Mouse (Mus musculus) right cerebral cortex, adult 2 months (tissue): Measurements from ENCODE around the gene Trim7.
"Not testable (repeated sequence)": the region's sequence is repeated elsewhere in the genome, so short reads cannot be mapped to it uniquely, and the experiment has no call there.

ENCODE experiments used
- DNase-seq, 2 experiments: peaks; one replicate each; pipeline ENCODE4 v3.0.0; 2021 to 2022; ENCODE audit warnings: low spot score in 2 of 2

Gene Trim7

DNA sequence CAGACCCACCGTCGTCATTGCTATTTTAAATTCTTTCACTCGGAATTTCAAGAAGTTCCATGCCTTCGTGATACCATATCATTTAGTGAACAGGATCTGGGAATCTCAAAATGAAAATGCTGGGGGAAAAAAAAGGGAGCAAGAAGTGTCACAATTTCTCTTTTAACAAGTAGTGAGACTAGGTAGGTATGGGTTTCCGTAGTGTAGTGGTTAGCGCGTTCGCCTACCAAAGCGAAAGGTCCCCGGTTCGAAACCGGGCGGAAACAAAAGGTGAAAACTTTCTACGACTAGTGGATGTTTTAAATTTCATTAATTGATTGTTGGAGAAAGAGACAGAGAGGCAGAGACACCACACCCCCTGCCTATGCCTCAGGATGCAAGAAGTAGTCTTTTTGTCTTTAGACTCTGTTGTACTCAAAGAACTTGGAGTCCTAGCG lies 2.4 kb upstream of the Trim7 start:
- peak; percentile 67 to 72 for DNase-seq

DNA sequence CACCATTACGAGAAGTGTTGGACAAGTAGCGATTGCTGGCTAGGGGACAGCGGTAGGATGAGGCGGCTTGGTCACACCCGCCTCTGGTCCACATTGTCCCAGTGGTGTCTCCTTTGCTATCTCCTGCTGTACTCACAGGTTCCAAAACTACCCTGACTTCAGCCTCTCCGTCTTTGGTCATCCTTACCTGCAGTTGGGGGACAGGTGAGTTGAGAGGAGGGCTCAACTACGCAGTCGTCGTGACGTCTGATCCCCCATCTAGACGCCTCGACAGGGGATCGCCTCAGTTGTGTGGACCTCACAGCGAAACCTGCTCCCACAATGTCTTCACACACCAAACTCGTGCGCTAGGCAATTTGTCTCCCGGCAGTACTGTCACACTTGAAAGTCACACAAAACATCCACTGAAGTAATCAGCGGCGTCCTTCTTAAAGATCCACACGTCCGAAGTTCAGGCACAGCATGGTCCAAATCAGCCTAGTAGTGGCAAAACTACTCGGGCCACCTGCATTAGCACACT lies 1.6 kb upstream of the Trim7 start:
- DNase-seq = no peak

DNA sequence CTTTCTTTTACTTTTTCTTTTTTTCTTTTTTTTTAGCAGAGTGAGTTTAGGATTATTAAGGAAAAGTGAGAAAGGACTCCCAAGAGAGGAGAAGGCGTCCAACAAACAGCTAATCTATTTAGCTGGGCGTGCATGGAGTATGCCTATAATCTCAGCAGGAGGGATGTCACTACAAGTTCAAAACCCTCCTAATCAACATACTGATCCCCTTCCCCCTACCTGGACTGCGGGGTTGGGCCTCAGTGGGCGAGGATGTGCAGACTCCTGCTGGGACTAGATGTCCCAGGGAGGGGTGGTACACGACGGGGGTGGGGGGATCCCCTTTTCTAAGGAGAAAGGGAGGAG lies 784 bp downstream of the Trim7 start:
- DNase-seq = no peak

DNA sequence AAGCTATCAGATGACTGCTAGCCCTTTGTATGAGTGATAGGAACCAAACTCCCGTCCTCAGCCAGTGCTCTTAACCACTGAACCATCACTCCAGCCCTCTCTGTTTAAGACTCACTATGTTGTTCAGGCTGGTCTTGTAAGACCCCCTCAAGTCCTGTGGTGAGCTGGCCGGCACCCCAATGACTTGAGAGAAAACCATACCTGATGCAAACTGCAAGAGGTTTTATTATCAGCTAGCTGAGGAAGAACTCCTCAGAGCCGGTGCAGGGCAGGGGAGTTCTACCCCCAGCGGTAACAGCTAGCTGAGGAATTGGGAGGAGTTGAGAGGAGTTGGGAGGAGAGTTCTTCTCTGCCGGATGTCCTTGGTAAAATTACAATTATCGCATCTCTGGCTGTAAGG lies 2.0 kb downstream of the Trim7 start:
- no peak for DNase-seq

DNA sequence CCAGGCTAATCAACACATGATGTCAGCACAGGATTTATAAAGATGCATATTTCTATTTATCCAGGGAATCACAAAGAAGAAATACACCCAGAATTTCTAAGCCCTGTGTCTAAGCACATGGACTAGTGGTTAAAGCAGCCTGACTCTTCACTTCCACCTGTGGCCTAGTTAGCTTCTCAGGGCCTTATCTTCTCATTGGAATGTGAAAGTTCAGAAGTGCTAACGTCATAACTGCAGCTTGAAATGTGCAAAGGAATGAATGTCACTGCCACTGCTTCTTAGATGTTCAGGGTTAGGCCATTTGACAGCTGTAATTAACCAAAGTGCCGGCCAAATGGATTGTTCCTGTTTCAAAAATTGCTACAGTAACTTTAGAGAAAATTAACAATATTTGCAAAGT lies 4.3 kb downstream of the Trim7 start:
- DNase-seq = no peak

DNA sequence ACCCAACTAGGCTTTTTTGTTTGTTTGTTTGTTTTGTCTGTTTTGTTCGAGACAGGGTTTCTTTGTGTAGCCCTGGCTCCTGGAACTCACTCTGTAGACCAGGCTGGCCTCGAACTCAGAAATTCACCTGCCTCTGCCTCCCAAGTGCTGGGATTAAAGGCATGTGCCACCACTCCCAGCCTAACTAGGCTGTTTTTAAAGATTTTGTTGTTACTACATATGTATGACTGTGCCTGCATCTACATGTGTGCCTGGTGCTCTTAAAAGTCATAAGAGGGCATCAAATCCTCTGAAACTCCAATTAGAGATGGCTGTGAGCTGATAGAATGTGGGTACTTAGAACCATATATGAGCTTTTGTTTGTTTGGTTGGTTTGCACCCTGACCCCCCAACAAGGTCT lies 5.3 kb downstream of the Trim7 start:
- DNase-seq = no peak

DNA sequence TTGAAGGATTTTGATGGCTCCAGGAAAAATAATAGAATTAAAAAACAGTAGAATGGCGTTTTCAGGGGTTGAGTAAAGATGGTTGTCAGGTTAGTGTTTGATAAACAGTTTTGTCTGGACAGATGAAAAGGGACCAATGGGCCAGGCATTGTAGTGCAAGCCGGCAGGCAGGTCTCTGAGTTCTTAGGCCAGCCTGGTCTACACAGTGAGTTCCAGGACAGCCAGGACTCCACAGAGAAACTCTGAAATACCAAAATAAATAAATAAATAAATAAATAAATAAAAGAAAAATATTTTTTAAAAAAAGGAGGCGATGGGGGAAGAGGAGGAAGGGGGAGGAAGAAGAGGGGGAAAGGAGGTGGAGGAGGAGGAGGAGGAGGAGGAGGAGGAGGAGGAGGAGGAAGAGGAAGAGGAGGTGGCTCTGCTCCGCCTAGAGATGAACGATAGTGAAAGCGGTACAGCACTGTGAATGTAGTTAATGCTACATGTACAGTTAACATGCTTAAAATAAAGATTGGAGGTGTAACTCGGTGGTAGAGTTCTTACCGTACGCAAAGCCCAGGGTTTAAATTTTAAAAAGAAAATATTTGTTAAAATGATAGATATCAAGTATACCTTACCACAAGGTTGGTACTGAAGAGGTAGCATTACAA lies 7.3 kb downstream of the Trim7 start:
- DNase-seq = no peak

DNA sequence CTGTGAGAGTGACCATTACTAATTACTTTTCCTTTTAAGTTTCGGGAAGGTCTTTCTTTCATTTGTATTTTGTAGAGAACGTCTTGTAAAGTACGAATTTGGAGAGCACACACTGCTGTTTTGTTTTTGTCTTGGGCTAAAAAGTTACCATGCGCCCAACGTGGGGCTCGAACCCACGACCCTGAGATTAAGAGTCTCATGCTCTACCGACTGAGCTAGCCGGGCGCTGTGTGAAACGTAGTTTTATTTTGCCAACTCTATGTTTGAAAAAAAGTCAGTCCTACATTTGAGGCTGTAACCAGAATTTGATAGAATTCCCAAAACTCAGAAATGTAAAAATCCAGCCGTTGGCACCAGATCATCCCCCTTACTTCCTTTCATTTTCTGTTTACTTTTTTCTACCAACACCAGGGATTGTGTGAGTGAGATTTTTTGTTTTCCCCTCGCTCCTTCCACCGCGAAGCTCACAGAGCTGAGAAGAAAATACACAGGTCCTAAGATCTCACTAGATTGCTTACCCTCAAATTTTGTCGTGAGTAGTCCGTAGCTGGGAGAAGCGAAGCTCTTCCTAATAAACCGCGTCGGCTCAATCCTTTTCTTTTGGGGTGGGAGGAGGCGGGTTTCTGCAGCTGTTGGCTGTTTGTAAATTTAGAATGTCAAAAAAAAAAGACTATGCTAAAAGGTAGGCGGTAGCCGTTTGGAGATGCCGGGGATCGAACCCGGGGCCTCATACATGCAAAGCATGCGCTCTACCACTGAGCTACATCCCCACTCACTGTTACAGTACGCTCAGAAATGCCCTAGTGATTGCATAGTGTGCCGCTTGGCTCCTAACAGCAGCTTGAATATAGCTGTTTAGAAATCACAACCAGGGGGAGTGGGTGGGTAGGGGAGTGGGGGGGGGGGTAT lies 8.0 kb downstream of the Trim7 start:
- peak; percentile 96 for DNase-seq

DNA sequence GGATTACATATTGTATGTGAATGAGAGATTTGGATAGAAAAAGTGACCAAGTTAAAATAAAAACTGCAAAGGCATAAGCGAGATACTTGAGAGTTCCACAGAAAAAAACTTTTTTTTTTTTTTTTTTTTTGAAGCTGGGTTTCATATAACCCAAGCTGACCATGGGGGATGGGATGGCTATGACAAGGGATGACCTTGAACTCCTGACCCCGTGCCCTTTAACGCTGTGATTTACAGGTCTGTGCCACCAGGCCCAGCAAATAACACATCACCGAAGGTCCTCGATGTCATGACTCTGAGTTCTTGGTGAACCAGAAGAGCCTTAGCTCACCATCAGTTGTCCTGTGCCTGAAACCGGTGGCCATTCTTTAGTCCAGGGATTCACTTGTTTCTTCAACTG lies 10.0 kb downstream of the Trim7 start:
- DNase-seq = no peak

DNA sequence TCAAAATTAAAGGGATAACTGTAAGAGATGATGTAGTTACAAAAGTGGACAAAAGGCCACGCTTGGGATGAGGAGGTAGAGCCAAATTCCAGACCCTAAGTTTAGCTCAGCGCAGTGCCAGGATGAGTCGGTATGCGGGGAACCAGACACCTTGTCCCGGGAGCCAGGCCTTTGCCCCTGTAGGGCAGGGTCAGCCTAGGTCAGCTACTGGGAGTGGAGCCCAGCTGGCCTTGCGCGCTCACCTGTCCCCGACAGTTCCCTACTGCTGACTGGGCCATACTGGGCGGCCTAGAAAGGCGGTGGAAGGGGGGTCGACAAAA lies 11.0 kb downstream of the Trim7 start:
- DNase-seq = no peak

DNA sequence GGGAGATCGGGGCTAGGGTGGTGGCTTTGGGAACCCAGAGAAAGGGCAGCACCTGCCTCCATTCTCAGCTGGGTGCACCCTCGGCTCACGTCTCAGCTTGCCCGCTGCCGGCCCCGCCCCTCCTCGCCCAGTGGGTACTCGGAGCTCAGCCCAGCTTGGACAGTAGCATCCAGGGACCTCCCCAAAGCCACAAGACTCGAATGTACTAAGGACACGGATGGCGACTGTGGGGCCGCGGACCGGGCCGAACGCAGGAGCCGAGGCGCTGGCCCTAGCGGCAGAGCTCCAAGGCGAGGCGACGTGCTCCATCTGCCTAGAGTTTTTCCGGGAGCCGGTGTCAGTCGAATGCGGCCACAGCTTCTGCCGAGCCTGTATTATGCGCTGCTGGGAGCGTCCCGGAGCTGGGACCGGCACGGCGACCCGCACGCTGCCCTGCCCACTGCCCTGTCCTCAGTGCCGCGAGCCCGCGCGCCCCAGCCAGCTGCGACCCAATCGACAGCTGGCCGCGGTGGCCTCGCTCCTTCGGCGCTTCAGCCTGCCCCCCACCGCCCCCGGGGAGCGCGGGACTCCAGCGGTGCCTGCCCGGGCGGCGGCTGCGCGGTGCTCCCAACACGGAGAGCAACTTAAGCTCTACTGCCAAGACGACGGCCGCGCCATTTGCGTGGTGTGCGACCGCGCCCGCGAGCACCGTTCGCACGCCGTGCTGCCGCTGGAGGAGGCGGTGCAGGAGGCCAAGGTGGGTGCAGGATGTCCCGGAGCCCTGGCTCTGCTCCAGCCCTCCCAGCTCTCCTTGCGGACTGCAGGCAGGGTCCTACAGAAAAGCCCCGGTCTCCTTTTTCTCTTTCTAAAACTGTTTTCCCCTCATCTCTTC lies 11.6 kb downstream of the Trim7 start:
- peak; percentile 38 to 58 for DNase-seq

DNA sequence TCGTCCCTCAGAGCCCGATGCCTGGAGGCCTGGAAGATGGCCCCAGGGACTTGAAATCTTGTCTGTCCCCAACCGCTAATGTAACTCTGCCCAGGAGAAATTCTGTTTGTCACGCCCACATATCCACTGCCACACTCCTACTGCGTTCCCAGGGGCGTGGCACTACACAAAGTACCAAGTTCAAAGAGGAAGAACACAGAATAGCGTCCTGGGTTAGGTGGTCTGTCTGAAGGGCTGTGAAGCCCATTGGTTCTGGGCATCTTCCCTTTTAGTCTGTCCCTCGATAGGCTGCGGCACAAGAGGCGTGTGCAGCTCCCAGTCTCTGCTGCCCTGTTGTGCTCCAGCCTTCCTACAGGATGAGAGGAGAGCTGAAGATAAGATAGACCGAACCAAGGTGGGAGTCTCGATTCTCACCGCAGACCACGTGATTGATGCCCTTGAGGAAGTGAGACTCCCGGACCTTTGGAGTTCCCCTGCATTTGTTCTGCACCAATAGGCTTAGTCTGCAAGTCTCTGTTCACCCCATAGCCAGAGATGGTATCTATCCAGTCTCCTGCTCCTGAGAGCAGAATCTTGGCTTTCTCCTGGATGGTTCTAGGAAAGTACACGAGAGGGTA lies 12.3 kb downstream of the Trim7 start:
- peak in 1 of 2 experiments; percentile 35 for DNase-seq

DNA sequence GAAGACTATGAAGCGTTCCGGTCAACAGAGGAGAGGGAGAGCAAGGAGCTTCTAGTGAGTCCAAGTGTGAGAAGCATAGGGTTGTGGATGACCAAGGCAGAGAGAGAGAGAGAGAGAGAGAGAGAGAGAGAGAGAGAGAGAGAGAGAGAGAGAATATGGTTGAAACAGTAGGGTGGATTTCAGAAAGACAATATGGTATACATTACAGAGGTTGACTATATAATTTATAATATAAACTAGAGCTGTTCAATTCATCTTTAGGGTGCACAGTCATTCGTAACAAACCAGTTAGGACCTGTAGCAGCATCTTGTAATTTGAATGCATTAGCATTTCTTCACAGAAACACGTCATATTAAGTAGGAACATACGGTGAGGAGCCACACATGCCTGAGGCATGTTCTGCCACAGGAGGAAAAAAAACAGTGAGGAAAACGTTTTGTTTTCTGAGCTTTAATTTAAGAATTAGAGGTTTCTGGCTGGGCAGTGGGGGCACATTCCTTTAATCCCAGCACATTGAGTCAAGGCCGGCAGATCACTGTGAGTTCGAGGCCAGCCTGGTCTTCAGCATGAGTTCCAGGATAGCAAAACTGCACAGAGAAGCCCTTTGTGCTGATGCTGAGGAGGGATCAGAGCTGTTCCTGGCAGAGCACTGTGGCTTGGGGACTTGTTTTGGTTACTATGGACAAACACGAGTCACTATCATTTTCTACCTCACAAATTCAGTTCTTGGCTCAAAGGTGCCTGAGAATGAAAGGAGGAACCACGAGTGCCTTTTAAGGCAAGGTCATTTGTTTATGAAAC lies 13.1 kb downstream of the Trim7 start:
- no peak for DNase-seq

DNA sequence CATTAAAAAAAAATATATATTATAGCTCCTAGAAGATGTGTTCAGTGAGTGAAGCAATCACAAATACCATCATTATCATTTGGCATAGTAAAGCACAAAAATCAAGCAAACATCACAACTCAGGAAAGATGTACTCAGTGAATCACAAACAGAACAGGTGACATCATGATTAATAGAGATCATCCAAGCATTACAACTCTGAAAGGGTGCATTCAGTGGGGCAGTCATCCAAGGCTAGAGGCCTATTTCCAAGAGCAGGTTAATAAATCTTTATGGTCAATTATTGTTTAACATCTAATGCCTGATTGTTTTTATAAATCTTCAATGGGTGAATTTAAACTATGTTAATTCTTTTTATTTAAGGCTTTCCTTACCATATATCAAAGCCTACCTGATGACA lies 14.9 kb downstream of the Trim7 start:
- no peak for DNase-seq

DNA sequence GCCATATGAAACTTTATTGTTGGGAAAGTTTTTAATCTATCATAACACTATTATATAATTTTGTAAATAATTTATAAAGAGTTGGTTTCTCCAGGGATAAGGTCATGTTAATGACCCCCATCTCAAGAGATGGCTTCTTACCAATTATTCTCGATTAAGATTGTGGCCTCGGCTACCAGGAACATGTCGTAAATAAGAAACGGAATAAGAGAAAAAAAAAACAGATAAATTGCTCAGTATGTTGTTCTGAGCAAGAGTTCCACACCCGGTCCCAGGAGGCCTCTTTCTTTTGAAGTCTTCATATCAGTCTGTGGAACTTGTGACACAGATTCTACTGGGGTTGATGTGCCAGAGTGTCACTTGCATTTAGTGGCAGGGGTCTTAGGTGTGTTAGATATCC lies 15.3 kb downstream of the Trim7 start:
- no peak for DNase-seq

DNA sequence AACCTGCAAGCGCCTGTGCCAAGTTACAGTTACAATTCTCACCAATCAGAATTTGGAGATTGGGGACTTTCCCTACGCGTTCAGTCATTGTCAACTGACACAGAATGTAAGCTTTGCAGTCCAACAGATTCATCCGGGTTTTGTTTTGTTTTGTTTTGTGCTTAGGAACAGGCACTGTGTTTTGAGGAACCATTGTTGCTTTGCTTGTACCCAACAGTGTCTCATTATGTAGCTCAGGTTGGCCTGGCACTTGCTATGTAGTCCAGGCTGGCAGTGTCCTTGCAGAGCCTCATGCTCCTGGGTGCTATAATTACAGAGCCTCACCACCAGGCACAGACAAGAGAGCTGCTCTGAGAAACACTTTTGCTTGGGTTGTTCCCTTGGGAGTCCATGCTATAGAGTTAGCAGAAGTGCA lies 16.4 kb downstream of the Trim7 start:
- no peak for DNase-seq

DNA sequence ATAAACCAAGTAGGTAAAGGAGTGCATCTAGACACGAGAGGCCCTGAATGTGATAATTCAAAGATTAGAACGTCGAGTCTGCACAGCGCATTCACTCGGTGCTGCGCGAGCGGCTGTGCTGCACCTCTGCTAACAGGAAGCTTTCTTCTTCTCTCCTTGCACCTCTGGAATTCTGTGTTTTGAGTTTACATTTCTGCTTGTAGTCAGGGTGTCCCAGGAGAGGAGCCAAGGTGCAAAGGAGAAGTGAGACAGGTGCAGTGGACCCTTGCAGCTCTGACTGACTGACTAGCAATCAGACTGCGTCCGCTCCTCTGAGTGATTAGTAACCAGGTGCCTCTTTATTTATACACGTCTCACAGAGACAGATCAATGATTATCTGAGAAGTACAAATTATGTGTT lies 17.3 kb downstream of the Trim7 start:
- no peak for DNase-seq

DNA sequence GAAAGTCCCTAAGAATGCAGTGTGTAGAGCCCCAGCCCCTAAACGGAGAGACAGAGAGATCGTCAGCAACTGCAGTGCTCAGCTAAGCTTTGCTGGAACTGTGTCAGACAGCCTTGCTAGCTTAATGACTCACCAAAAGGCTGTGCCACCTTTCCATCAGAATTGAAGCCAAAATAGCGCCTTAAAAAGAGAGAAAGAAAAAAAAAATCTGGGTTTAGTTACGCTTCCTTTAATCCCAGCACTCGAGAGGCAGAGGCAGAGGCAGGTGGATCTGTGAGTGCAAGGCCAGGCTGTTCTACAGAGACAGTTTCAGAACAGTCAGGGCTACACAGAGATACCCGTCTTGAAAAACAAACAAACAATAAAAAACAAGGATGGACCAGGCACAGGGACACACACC lies 18.4 kb downstream of the Trim7 start:
- no peak for DNase-seq

DNA sequence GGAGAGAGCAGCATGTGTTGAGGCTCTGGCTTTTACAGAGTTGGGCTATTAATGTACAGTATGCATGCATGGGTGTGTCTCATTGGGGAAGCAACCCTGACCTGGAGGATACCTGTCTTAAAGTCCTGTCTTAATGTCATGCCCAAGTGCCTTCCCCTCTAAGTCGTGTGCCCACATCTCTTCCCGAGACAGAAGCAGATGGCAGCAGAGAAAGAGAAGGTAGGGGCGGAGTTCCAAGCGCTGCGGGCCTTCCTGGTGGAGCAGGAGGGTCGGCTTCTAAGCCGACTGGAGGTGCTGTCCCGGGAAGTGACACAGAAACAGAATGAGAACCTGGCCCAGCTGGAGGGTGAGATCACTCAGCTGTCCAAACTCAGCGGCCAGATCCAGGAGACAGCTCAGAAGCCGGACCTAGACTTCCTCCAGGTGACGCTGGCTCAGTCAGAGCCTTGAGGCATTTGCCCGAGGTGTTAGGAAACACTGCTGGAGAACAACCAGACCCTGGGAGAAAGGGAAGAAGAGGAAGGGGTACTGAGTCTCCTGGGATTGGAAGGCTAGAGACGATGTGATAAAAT lies 19.4 kb downstream of the Trim7 start:
- DNase-seq = no peak

DNA sequence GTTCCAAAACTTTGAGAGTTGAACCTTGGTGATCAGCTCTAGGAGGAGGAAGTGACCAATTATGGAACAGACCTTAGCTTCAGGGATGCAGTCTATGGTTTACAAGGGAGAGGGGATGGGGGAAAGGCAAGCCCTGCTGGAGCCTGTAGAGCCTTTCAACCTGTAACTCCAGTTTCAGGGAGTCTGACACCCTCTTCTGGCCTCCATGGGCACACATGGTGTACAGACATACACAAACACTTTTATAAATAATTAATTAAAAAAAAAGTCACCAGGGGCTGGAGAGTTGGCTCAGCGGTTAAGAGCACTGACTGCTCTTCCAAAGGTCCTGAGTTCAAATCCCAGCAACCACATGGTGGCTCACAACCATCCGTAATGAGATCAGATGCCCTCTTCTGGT lies 20.4 kb downstream of the Trim7 start:
- not testable (repeated sequence) for DNase-seq

DNA sequence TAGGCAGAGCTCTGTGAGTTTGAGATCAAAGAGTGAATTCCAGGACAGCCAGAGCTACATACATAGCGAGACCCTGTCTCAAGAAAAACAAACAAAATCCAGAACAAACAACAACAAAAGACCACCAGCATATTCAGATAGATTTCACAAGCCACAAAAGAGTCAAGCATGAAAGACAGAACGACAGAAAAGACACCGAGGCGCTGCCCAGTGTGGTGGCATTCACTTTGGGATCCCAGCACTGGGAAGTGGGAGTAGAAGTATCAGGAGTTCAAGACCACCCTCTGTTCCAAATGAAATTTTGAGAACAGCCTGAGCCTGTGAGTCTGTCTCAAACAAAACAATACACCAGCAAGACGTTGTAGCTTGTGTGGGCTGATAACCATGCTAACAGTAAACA lies 20.9 kb downstream of the Trim7 start:
- no peak for DNase-seq
